Mouse (Mus musculus) forebrain, embryonic 14.5 days (tissue): ENCODE data around the gene Ggct. TPM values are rescaled to one million over a fixed set of nuclear protein-coding genes. Genes with fewer than 3 reads are reported as not detected.

ENCODE experiments used
- ATAC-seq: fragments of 200-750 bp; cut with Nextera tagmentation; 2 replicates; pipeline ENCODE4 v1.8.0; 2017; ENCODE audit warnings: mild to moderate bottlenecking, moderate library complexity
- DNase-seq: peaks from one replicate; pipeline ENCODE4 v3.0.0-alpha.2; 2015; ENCODE audit warnings: low spot score
- H3K27ac ChIP-seq: fragments of 300-500 bp; sonication (generic); 2 replicates; pipeline ENCODE4 v1.5.1; 2014; ENCODE audit warnings: low read depth, mild to moderate bottlenecking, control low read depth, low read length, moderate library complexity
- H3K27me3 ChIP-seq: fragments of 300-500 bp; sonication (generic); replicated peaks from 2 replicates; pipeline ENCODE4 v1.6.1; 2014; ENCODE audit warnings: low read length, control low read depth, mixed read lengths; ENCODE audit not compliant: control insufficient read depth, insufficient read depth
- H3K36me3 ChIP-seq: fragments of 300-500 bp; sonication (generic); 2 replicates; pipeline ENCODE4 v1.6.1; 2014; ENCODE audit warnings: low read length, control low read depth; ENCODE audit not compliant: control insufficient read depth, insufficient read depth
- H3K4me1 ChIP-seq: fragments of 300-500 bp; sonication (generic); 2 replicates; pipeline ENCODE4 v1.6.1; 2014; ENCODE audit warnings: antibody characterized with exemption, low read length, control low read depth; ENCODE audit not compliant: control insufficient read depth, insufficient read depth
- H3K4me2 ChIP-seq: fragments of 300-500 bp; sonication (generic); 2 replicates; pipeline ENCODE4 v1.6.1; 2014; ENCODE audit warnings: mild to moderate bottlenecking, control low read depth, low read length
- H3K4me3 ChIP-seq: fragments of 300-500 bp; sonication (generic); 2 replicates; pipeline ENCODE4 v1.5.1; 2014; ENCODE audit warnings: low read depth, low read length, control low read depth
- H3K9ac ChIP-seq: fragments of 300-500 bp; sonication (generic); 2 replicates; pipeline ENCODE4 v1.6.1; 2014; ENCODE audit warnings: mild to moderate bottlenecking, low read length, control low read depth, moderate library complexity
- H3K9me3 ChIP-seq: fragments of 300-500 bp; sonication (generic); replicated peaks from 2 replicates; pipeline ENCODE4 v1.6.1; 2016; ENCODE audit warnings: low read length, control low read depth, mixed read lengths; ENCODE audit not compliant: control insufficient read depth
- WGBS: fragments of 180-500 bp; shearing (Covaris S2); extraction: QIAGEN DNeasy Blood & Tissue Kit; methylation state at CpG from one replicate; pipeline ENCODE4 v1.1.7; 2014; 5-methylcytosine and 5-hydroxymethylcytosine counted together
- polyA plus RNA-seq: library from polyadenylated mRNA; unstranded; fragments of >200 nt; fragmentation: Nextera tagmentation; extraction: Ambion mirVana; gene quantifications from 2 replicates; pipeline ENCODE4 v1.2.1, GENCODE M21; 2014

The Ggct gene
- 14.9 and 15.3 TPM in 2 replicates for polyA plus RNA-seq

- Histone ChIP-seq H3K9ac (peak within 1 kb of the TSS; percentile 65), H3K9me3 (no peaks in the 10 kb centered on the region), H3K27ac (no peak within 1 kb of the TSS), H3K4me1 (peaks cover 5% of the 10 kb centered on the region), H3K27me3 (no peaks in the 10 kb centered on the region), H3K4me2 (peak within 1 kb of the TSS; percentile 94), H3K36me3 (no peaks in the 10 kb centered on the region), H3K4me3 (peak within 1 kb of the TSS; percentile 56)
- WGBS: 1% methylated on average over 38 of the region's 41 CpGs
- ATAC-seq (peak; percentile 100), DNase-seq (peak; percentile 99)
These were observed at the start of gene Ggct for GRCm38 (mm10) chr6:54992734-54993260. Ggct (minus strand) TSS chr6:54992950.

GRCm38 (mm10) chr6:55040031-55040430 is 47.3 kb upstream of the Ggct start:
- DNase-seq (no peak), ATAC-seq (no peak)
- no peak overlapping the region for H3K4me3 ChIP-seq
- H3K4me1 ChIP-seq: peaks cover 8% of the 10 kb centered on the region; the same call in 1 of the 2 replicates
- H3K4me2 ChIP-seq: no peak overlapping the region
- H3K9ac ChIP-seq: no peak overlapping the region
- no peaks in the 10 kb centered on the region for H3K9me3 ChIP-seq
- 81% methylated on average over 1 of the region's 1 CpGs for WGBS
- H3K36me3 ChIP-seq: no peaks in the 10 kb centered on the region
- H3K27ac ChIP-seq: no peak overlapping the region
- H3K27me3 ChIP-seq: no peaks in the 10 kb centered on the region

- ATAC-seq: no peak
- Histone ChIP-seq H3K27ac (no peak overlapping the region), H3K9ac (peak overlapping the region; percentile 98; the same call in 1 of the 2 replicates), H3K4me3 (peak overlapping the region; percentile 95), H3K27me3 (no peaks in the 10 kb centered on the region), H3K36me3 (no peaks in the 10 kb centered on the region), H3K9me3 (no peaks in the 10 kb centered on the region), H3K4me1 (peaks cover 8% of the 10 kb centered on the region; the same call in 1 of the 2 replicates), H3K4me2 (peak overlapping the region; percentile 80)
- 79% methylated on average over 6 of the region's 6 CpGs for WGBS
- DNase-seq: no peak
These were observed 46.7 kb upstream of the Ggct start for GRCm38 (mm10) chr6:55039446-55039783.

- Histone ChIP-seq H3K9ac (peak overlapping the region; percentile 98), H3K36me3 (no peaks in the 10 kb centered on the region), H3K27me3 (no peaks in the 10 kb centered on the region), H3K9me3 (no peaks in the 10 kb centered on the region), H3K4me2 (peak overlapping the region; percentile 80), H3K27ac (peak overlapping the region; percentile 96), H3K4me1 (peaks cover 8% of the 10 kb centered on the region; the same call in 1 of the 2 replicates), H3K4me3 (peak overlapping the region; percentile 95)
- no peak for ATAC-seq
- 2% methylated on average over 12 of the region's 12 CpGs for WGBS
- DNase-seq: peak; percentile 40
These were observed 46.1 kb upstream of the Ggct start for GRCm38 (mm10) chr6:55038671-55039445.

GRCm38 (mm10) chr6:55037799-55038670 is 45.3 kb upstream of the Ggct start, which contains the start of gene Gars:
Gars (plus strand) TSS chr6:55038007.
- Histone ChIP-seq H3K4me2 (peak within 1 kb of the TSS; percentile 80), H3K27ac (peak within 1 kb of the TSS; percentile 96), H3K4me1 (peaks cover 8% of the 10 kb centered on the region; the same call in 1 of the 2 replicates), H3K9ac (peak within 1 kb of the TSS; percentile 98), H3K27me3 (no peaks in the 10 kb centered on the region), H3K4me3 (peak within 1 kb of the TSS; percentile 95), H3K9me3 (no peaks in the 10 kb centered on the region), H3K36me3 (no peaks in the 10 kb centered on the region)
- ATAC-seq (peak; percentile 98), DNase-seq (peak; percentile 95)
- under 1% methylated on average over 83 of the region's 87 CpGs for WGBS

- ATAC-seq: no peak
- Histone ChIP-seq H3K4me3 (no peak overlapping the region), H3K9me3 (no peaks in the 10 kb centered on the region), H3K9ac (no peak overlapping the region), H3K36me3 (no peaks in the 10 kb centered on the region), H3K27ac (no peak overlapping the region), H3K27me3 (no peaks in the 10 kb centered on the region), H3K4me2 (no peak overlapping the region), H3K4me1 (peaks cover 8% of the 10 kb centered on the region; the same call in 1 of the 2 replicates)
- no peak for DNase-seq
- 88% methylated on average over 4 of the region's 4 CpGs for WGBS
These were observed 44.0 kb upstream of the Ggct start for GRCm38 (mm10) chr6:55036731-55037130.

- H3K9me3 ChIP-seq: no peaks in the 10 kb centered on the region
- no peaks in the 10 kb centered on the region for H3K36me3 ChIP-seq
- H3K4me3 ChIP-seq: no peak overlapping the region
- ATAC-seq: no peak
- H3K4me1 ChIP-seq: no peaks in the 10 kb centered on the region
- no peak overlapping the region for H3K4me2 ChIP-seq
- H3K27ac ChIP-seq: no peak overlapping the region
- no peaks in the 10 kb centered on the region for H3K27me3 ChIP-seq
- no peak overlapping the region for H3K9ac ChIP-seq
- WGBS: 64% methylated on average over 2 of the region's 2 CpGs
- peak; percentile 14 for DNase-seq
These were observed 34.9 kb upstream of the Ggct start for GRCm38 (mm10) chr6:55027642-55028041.

- Histone ChIP-seq H3K36me3 (no peaks in the 10 kb centered on the region), H3K9ac (no peak overlapping the region), H3K9me3 (no peaks in the 10 kb centered on the region), H3K4me3 (no peak overlapping the region), H3K4me1 (no peaks in the 10 kb centered on the region), H3K4me2 (no peak overlapping the region), H3K27me3 (no peaks in the 10 kb centered on the region), H3K27ac (no peak overlapping the region)
- DNase-seq: no peak
- no peak for ATAC-seq
- 90% methylated on average over 7 of the region's 7 CpGs for WGBS
These were observed 29.1 kb upstream of the Ggct start for GRCm38 (mm10) chr6:55021806-55022205.
